Mouse (Mus musculus) embryonic facial prominence, embryonic 14.5 days (tissue): ENCODE measurements around the gene Rngtt. TPM values are rescaled to one million over a fixed set of nuclear protein-coding genes. Genes with fewer than 3 reads are reported as not detected.

Experiments used
- ATAC-seq: fragments of 200-750 bp; cut with Nextera tagmentation; 2 replicates; pipeline ENCODE4 v1.8.0; 2017; ENCODE audit warnings: low read depth, moderate number of reproducible peaks, moderate TSS enrichment
- DNase-seq: peaks from one replicate; pipeline ENCODE4 v3.0.0-alpha.2; 2015; ENCODE audit warnings: low spot score
- H3K27ac ChIP-seq: fragments of 300-500 bp; sonication (generic); replicated peaks from 2 replicates; pipeline ENCODE4 v1.5.1; 2014; ENCODE audit warnings: low read depth, mild to moderate bottlenecking, low read length, moderate library complexity
- H3K27me3 ChIP-seq: fragments of 300-500 bp; sonication (generic); replicated peaks from 2 replicates; pipeline ENCODE4 v1.6.1; 2014; ENCODE audit warnings: low read length; ENCODE audit not compliant: control insufficient read depth, insufficient read depth
- H3K36me3 ChIP-seq: fragments of 300-500 bp; sonication (generic); 2 replicates; pipeline ENCODE4 v1.6.1; 2014; ENCODE audit warnings: low read length, mixed read lengths; ENCODE audit not compliant: control insufficient read depth, insufficient read depth
- H3K4me1 ChIP-seq: fragments of 300-500 bp; sonication (generic); 2 replicates; pipeline ENCODE4 v1.6.1; 2014; ENCODE audit warnings: antibody characterized with exemption, low read length; ENCODE audit not compliant: control insufficient read depth, insufficient read depth
- H3K4me2 ChIP-seq: fragments of 300-500 bp; sonication (generic); 2 replicates; pipeline ENCODE4 v1.6.1; 2014; ENCODE audit warnings: low read depth, mild to moderate bottlenecking, low read length, moderate library complexity, mixed read lengths
- H3K4me3 ChIP-seq: fragments of 300-500 bp; sonication (generic); 2 replicates; pipeline ENCODE4 v1.5.1; 2014; ENCODE audit warnings: low read depth, mild to moderate bottlenecking, low read length
- H3K9ac ChIP-seq: fragments of 300-500 bp; sonication (generic); 2 replicates; pipeline ENCODE4 v1.6.1; 2014; ENCODE audit warnings: low read depth, mild to moderate bottlenecking, low read length, moderate library complexity, mixed read lengths
- H3K9me3 ChIP-seq: fragments of 300-500 bp; sonication (generic); 2 replicates; pipeline ENCODE4 v1.6.1; 2016; ENCODE audit warnings: low read length; ENCODE audit not compliant: control insufficient read depth
- WGBS: fragments of 180-500 bp; shearing (Covaris S2); extraction: QIAGEN DNeasy Blood & Tissue Kit; methylation state at CpG from one replicate; pipeline ENCODE4 v1.1.7; 2014; 5-methylcytosine and 5-hydroxymethylcytosine counted together
- polyA plus RNA-seq: library from polyadenylated mRNA; unstranded; fragments of >200 nt; fragmentation: Nextera tagmentation; extraction: Ambion mirVana; gene quantifications from 2 replicates; pipeline ENCODE4 v1.2.1, GENCODE M21; 2014

Rngtt gene
- polyA plus RNA-seq, 1 experiment from 2014 or later, result 18.9 TPM

DNA sequence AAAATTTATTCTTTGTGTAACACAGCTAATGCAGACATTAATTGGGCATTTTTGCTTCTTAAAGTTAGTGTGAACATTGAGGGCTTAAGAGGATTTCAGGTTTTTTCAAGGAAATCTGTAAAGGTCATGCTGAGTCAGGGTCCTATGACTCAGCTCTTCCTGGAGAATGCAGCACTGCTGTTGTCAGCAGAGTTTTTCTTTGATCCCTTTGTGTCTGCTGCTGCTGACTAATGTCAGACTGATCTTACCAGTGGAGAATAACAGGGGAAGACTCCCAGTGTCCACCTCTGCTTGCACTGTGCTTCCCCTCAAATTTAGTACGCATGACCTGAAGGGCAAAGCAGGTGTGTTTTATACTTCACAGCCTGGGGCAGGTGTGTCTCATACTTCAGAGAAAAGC lies 27.9 kb downstream of the Rngtt start:
- Histone ChIP-seq H3K9ac (no peak overlapping the region), H3K9me3 (no peaks in the 10 kb centered on the region), H3K27me3 (no peaks in the 10 kb centered on the region), H3K4me3 (no peak overlapping the region), H3K27ac (no peak overlapping the region), H3K36me3 (peaks cover 59% of the 10 kb centered on the region), H3K4me1 (no peaks in the 10 kb centered on the region), H3K4me2 (no peak overlapping the region)
- 90% methylated on average over 1 of the region's 1 CpGs for WGBS
- ATAC-seq (no peak), DNase-seq (peak; percentile 5)

DNA sequence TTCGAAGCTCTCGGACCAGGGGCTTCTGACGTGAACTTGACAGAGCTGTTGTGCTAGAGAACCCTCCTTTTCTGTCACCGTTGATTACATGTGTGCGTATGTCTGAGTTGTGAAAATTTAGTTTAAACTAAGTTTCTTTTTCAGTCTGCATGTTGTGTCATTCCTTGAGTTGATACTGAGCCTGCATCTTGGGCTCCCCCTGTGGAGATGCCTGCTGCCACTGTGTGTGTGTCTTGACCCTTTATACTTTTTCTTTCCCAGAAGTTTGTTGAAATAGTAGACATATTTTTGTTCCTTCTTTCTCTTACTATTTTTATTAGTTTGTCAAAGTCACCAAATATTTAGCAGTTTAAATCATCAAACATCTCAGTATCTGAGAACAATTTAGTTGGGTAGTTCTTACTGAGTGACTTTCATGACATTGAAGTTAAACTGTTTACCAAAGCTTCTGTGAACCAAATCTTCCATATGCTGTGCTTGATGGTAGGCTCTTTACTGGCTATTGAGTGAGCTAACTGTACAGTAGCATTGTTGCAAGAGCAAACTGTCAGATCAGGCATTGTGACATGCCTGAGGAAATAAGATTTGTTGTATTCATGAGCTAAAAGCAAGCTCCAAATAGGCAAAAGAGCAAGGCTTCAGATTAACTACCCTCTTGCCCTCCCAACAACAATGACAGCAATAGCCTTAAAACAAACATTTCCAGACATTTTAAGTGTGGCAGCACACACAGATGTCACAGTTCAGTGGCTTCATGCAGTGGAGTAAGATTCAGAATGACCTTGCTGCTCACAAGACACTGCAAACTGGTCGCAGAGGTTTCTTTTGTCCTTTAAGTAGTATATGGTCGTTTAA lies 33.0 kb downstream of the Rngtt start:
- Histone ChIP-seq H3K27me3 (no peaks in the 10 kb centered on the region), H3K9ac (no peak overlapping the region), H3K4me3 (no peak overlapping the region), H3K9me3 (no peaks in the 10 kb centered on the region), H3K4me1 (no peaks in the 10 kb centered on the region), H3K27ac (no peak overlapping the region), H3K4me2 (no peak overlapping the region), H3K36me3 (peaks cover 45% of the 10 kb centered on the region)
- DNase-seq (no peak), ATAC-seq (no peak)
- 96% methylated on average over 7 of the region's 7 CpGs for WGBS

DNA sequence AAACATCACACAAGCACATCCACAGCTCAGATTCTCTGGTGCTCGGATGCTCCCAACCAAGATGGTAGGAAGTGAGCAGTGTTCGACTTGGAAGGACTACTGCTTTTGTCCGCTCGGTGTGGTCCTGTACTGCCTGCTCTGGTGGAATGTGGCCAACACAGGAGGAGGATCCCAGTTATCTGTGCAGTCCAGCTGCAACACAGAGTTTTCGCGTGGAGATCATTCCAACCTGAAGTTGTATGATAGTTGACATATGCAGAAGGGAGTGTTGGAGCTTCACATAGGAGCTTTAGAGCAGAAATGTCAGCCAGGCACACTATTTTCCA lies 33.6 kb downstream of the Rngtt start:
- no peak for DNase-seq
- H3K9ac ChIP-seq, result no peak overlapping the region
- no peak overlapping the region for H3K4me2 ChIP-seq
- peaks cover 39% of the 10 kb centered on the region for H3K36me3 ChIP-seq
- WGBS, result 91% methylated on average over 6 of the region's 6 CpGs
- H3K4me3 ChIP-seq, result no peak overlapping the region
- H3K4me1 ChIP-seq, result no peaks in the 10 kb centered on the region
- H3K9me3 ChIP-seq, result no peaks in the 10 kb centered on the region
- no peak for ATAC-seq
- H3K27me3 ChIP-seq, result no peaks in the 10 kb centered on the region
- no peak overlapping the region for H3K27ac ChIP-seq

DNA sequence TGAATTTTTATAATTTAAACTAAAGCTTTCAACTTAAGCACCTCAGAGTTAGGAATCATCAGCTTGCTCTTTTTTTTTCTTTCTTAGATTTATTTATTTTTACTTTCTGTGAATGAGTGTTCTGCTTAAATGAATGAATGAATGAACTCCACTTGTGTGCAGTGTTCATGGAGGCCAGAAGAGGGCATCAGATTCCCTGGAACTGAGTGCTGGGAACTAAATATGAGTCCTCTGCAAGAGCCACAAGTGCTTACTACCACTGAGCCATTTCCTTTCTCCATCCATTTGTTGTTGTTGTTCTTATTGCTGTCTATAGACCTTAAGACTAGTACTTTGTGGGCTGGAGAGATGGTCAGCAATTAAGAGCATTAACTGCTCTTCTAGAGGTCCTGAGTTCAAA lies 53.3 kb downstream of the Rngtt start:
- Histone ChIP-seq H3K9ac (no peak overlapping the region), H3K36me3 (peaks cover 18% of the 10 kb centered on the region), H3K4me2 (no peak overlapping the region), H3K27ac (no peak overlapping the region), H3K27me3 (no peaks in the 10 kb centered on the region), H3K4me3 (no peak overlapping the region), H3K9me3 (no peaks in the 10 kb centered on the region), H3K4me1 (no peaks in the 10 kb centered on the region)
- DNase-seq, result no peak
- ATAC-seq, result no peak

DNA sequence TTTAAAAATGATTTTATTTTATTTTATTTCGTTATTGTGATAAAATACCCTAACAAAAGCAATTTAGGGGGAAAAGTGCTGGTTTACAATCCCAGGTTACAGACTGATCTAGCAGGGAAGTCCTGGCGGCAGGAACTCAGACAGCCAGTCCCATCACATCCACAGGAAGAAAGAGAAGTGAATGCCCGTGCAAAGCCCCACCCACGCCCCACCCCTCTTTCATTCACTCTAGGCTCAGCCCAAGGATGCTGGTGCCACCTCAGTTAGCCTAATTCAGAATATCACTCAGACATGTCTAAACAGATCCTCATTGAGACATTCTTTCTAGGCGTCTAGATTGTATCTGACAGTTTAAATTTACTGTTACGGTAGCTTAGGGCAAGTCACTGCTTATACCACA lies 64.8 kb downstream of the Rngtt start:
- H3K9me3 ChIP-seq, result no peaks in the 10 kb centered on the region

DNA sequence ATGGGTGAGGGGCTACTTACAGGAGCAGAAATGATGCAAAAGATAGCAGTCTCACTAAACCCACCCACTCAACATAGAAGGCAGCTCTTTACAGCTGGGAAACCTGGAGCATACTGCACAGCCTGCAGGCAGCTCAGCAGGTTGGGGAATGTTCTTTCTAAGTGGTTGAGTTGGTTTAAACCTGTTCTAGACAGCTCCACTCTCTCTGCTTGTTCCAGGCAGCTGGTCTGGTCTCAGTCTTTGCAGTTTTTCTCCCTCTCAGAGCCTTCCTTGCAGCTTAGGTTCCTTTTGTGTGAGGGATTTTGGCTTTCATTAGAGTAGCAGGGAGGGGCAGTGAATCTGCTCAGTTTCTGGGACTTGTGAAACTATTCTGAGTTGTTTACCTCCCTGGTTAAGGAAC lies 67.5 kb downstream of the Rngtt start:
- no peak overlapping the region for H3K4me2 ChIP-seq
- H3K36me3 ChIP-seq, result 0 out of 2 replicates have a peak, but pooled peaks cover 5% of the 10 kb centered on the region
- H3K9me3 ChIP-seq, result no peaks in the 10 kb centered on the region
- H3K27me3 ChIP-seq, result no peaks in the 10 kb centered on the region
- H3K27ac ChIP-seq, result no peak overlapping the region
- H3K4me1 ChIP-seq, result no peaks in the 10 kb centered on the region
- ATAC-seq (peak; percentile 26; the same call in 1 of the 2 replicates), DNase-seq (peak; percentile 26)
- H3K4me3 ChIP-seq, result no peak overlapping the region
- H3K9ac ChIP-seq, result no peak overlapping the region

More for the DNA sequence above, 64.8 kb downstream of the Rngtt start:
- no peaks in the 10 kb centered on the region for H3K4me1 ChIP-seq
- DNase-seq (peak; percentile 38), ATAC-seq (no peak)
- no peak overlapping the region for H3K27ac ChIP-seq
- no peak overlapping the region for H3K9ac ChIP-seq
- no peak overlapping the region for H3K4me3 ChIP-seq
- H3K36me3 ChIP-seq, result peaks cover 21% of the 10 kb centered on the region; the same call in 1 of the 2 replicates
- no peak overlapping the region for H3K4me2 ChIP-seq
- H3K27me3 ChIP-seq, result no peaks in the 10 kb centered on the region
- WGBS, result 60% methylated on average over 6 of the region's 6 CpGs

DNA sequence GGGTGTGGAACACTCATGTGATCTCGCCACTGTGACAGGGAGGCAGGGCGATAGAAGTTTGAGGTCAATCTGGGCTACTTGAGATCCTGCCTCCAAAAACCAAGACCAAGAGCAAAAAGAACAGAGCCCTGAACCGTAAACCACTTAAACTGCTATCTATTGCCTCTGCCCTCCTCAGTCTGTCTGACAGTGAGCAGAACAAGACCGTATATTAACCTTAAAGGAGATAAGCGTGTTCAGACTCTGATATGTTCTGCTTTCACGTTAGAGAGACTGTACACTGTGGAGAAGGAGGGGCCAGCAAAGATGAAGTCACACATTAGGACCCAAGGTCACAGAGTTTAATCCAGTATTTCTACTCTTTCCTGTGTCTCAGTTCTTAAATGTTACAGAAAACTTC lies 68.8 kb downstream of the Rngtt start:
- 84% methylated on average over 6 of the region's 6 CpGs for WGBS
- H3K9me3 ChIP-seq, result no peaks in the 10 kb centered on the region
- H3K9ac ChIP-seq, result no peak overlapping the region
- no peak overlapping the region for H3K4me2 ChIP-seq
- no peak overlapping the region for H3K4me3 ChIP-seq
- H3K36me3 ChIP-seq, result 0 out of 2 replicates have a peak, but pooled peaks cover 5% of the 10 kb centered on the region
- no peaks in the 10 kb centered on the region for H3K27me3 ChIP-seq
- ATAC-seq (no peak), DNase-seq (no peak)
- H3K27ac ChIP-seq, result no peak overlapping the region
- H3K4me1 ChIP-seq, result no peaks in the 10 kb centered on the region

DNA sequence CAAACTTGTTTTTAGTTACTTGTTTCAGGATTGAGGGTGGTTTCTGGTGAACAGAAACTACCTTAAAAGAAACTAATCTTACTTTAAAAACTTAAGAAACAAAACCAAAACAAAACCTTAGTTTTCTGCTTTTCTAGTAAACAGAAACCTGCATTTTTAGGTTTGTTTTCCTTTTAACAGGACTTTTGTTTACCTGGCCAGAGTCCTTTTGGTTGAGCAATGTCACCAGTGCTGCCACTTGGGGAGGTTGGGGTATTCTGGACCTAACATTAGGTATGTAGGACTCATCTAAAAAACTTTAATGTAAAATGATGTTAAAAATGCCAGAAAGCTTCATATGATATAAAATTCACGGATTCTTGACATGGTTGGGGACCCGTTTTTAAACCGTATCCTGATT lies 78.8 kb downstream of the Rngtt start:
- H3K9me3 ChIP-seq, result no peaks in the 10 kb centered on the region
- DNase-seq (no peak), ATAC-seq (no peak)
- H3K4me1 ChIP-seq, result no peaks in the 10 kb centered on the region
- H3K36me3 ChIP-seq, result no peaks in the 10 kb centered on the region
- H3K4me3 ChIP-seq, result no peak overlapping the region
- H3K4me2 ChIP-seq, result no peak overlapping the region
- no peak overlapping the region for H3K9ac ChIP-seq
- 89% methylated on average over 3 of the region's 3 CpGs for WGBS
- no peak overlapping the region for H3K27ac ChIP-seq
- H3K27me3 ChIP-seq, result no peaks in the 10 kb centered on the region

DNA sequence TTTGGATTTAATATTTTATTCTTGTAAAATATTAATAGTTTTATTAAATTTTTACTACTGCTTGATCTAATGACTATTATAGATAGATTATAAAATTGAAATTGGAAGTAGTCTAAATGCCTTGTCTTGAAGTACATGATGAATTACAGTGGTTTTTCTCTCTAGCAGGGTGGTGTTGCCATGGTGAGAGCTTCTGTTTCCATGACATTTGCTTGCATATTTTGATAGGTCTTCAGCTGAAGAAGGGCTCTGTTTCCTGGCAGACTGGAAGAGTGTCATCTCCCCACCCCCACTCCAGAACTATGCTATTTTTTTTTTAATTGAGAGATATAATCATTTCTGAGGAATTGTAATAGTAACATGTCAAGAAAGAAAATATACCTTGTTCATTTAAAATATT lies 80.5 kb downstream of the Rngtt start:
- no peak overlapping the region for H3K9ac ChIP-seq
- H3K36me3 ChIP-seq, result no peaks in the 10 kb centered on the region
- no peak overlapping the region for H3K27ac ChIP-seq
- H3K27me3 ChIP-seq, result no peaks in the 10 kb centered on the region
- DNase-seq, result peak; percentile 10
- H3K4me2 ChIP-seq, result no peak overlapping the region
- H3K9me3 ChIP-seq, result no peaks in the 10 kb centered on the region
- H3K4me3 ChIP-seq, result no peak overlapping the region
- no peak for ATAC-seq
- H3K4me1 ChIP-seq, result no peaks in the 10 kb centered on the region
